Mouse (Mus musculus): ENCODE measurements around the gene Ralgapb.

- TF ChIP-seq POLR2A (IDR thresholded peaks at IDR 0.05; ENCODE audit: extremely low read depth, insufficient read depth, low read length) (no peak), CTCF (IDR thresholded peaks at IDR 0.05; ENCODE audit: extremely low read depth, insufficient read depth, low read length) (no peak)
Observed at GRCm38 (mm10) chr2:158367654-158368053, 42.0 kb upstream of the Ralgapb start.

All from cortical plate, adult 2 months (tissue).